Mouse (Mus musculus): Measurements from ENCODE around the gene Xpr1. TPM values are rescaled to one million over a fixed set of nuclear protein-coding genes. Genes with fewer than 3 reads are reported as not detected.

The Xpr1 gene
- polyA plus RNA-seq, 1 experiment from 2014 or later: 24.4 TPM

DNA sequence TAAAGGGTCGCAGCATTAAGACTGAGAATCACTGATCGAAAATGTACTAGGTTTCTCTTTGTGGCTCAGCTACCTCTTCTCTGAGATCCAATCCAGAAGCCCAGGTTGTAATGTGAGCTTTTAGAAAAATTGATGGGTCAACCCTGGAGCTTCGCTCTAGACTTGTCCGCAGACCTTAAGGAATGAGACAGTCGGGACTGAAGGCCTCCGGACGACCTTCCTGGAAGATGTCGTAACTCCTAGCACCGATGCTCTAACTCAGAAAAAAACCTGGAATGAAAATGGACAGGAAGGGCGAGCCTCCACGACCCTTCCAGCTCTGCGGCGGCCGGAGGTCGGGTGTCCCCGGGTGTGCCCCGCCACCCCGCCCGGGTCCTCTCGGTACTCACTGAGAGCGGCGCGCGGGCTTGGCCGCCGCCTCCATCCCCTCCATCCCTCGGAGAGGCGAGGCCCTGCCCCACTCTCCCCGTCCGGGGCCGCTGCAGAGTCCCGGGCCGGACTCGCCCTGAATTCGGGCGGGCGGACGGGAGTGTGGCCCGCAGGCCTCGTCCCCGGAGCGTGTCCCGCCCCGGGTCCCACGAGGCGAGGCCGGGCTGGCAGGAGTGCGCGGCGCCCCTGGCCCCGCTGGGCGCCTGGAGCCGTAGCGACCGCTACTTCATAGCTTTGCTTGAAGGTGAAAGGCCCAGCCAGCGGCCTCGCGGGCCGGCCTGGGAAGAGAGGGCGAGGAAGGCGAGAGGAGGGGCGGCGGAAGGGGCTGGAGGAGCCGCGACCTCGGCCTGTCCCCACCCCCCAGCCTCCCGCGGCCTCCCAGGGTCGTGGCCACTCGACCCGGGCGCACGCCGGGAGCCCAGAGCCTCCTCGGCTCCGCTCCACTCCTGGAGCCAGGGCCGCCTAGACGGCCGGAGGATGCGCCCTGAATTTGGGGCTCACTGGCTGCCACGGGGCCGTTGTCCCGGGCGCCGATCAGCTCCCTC is 173.1 kb downstream of the Xpr1 start, which contains the start of gene BC034090:
BC034090 (minus strand) TSS at position 648 of the 974 bp plus-strand sequence.
- DNase-seq (ENCODE audit: low read depth, low spot score) (no peak), ATAC-seq (peak; percentile 69)
- in situ Hi-C loops (cut with MboI; ENCODE audit: low pct_unique_long_range_greater_than_20kb): no loop called here
- no peaks in the 10 kb centered on the region for H3K27me3 ChIP-seq
- TF ChIP-seq CTCF (IDR thresholded peaks at IDR 0.05): no peak
- CTCF ChIA-PET: interaction anchor here (1.6 to 3.5 kb wide), 6 partner anchors 10 to 192 kb away, joined by 4 to 16 read pairs (median 6); no protein-coding TSS in a partner anchor
- POLR2A ChIA-PET: interaction anchor here (0.9 to 2.3 kb wide), 10 partner anchors 10 to 194 kb away, joined by 3 to 23 read pairs (median 4); no protein-coding TSS in a partner anchor

DNA sequence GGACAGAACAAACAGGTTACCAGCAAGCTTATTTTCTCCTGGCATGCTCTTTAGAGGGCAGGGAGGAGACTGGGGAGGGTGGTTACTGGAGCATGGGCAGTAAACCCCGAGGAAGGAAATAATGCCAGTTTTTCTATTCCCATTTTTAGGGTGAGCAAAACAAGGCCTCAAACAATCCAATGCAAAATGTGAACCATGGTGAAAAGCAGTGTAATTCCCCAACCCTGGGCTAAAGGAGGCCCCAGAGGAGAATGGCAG is 174.8 kb downstream of the Xpr1 start:
- ChIA-PET CTCF (interaction anchor here (0.6 to 3.5 kb wide), 11 partner anchors 8 to 220 kb away, joined by 3 to 16 read pairs (median 5); no protein-coding TSS in a partner anchor), POLR2A (interaction anchor here (0.8 to 1.6 kb wide), 2 partner anchors 143 to 160 kb away, joined by 4 to 5 read pairs; partner anchors contain the start of gene Ier5)
- no peak for TF ChIP-seq CTCF (IDR thresholded peaks at IDR 0.05)
- DNase-seq (ENCODE audit: low read depth, low spot score) (no peak), ATAC-seq (no peak)
- no peaks in the 10 kb centered on the region for H3K27me3 ChIP-seq
- in situ Hi-C loops (cut with MboI; ENCODE audit: low pct_unique_long_range_greater_than_20kb): no loop called here

DNA sequence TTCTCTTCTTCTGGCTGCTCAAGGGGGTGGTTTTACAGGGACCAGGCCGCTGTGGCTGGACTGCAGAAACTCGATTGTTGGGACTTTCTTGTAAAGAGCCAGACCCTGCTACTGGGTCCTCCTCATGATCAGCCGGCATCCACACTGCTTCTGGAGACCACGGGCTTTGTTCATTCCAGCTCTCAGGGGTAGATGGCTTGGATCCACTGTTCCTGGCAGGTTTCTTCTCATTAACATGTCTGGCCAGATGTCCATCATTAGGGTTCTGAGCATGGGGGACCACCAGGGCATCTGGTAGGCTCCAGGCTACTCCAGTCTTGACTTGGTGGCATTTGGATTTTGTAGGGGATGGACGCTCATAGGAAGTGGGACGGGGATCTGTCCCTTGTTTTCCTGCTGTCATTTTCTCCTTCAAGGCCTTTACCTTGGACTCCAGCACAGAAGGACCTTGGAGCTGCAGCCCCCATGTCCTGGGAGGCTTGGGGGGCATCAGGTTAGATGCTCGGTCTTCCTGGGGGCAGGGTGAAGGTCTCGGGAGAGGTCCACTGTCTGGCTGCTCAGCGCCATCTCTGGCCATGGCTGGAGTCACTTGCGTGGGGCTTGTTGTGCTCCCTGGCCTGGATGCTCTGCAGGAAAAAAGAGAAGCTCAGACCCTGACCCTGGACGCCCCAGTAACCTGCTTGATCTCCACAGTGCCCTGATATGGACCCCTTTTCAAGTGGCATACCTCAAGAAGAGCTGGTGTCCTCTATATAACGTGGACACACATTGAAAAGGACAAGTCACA is 175.3 kb downstream of the Xpr1 start:
- no peak for TF ChIP-seq CTCF (IDR thresholded peaks at IDR 0.05)
- in situ Hi-C loops (cut with MboI; ENCODE audit: low pct_unique_long_range_greater_than_20kb): no loop called here
- DNase-seq (ENCODE audit: low read depth, low spot score) (no peak), ATAC-seq (no peak)
- CTCF ChIA-PET: interaction anchor here (0.6 to 3.5 kb wide), 9 partner anchors 8 to 220 kb away, joined by 3 to 16 read pairs (median 5); no protein-coding TSS in a partner anchor
- POLR2A ChIA-PET: interaction anchor here (0.6 to 1.6 kb wide), 4 partner anchors 10 to 159 kb away, joined by 3 to 5 read pairs (median 4); partner anchors contain the start of gene Ier5
- H3K27me3 ChIP-seq: no peaks in the 10 kb centered on the region

DNA sequence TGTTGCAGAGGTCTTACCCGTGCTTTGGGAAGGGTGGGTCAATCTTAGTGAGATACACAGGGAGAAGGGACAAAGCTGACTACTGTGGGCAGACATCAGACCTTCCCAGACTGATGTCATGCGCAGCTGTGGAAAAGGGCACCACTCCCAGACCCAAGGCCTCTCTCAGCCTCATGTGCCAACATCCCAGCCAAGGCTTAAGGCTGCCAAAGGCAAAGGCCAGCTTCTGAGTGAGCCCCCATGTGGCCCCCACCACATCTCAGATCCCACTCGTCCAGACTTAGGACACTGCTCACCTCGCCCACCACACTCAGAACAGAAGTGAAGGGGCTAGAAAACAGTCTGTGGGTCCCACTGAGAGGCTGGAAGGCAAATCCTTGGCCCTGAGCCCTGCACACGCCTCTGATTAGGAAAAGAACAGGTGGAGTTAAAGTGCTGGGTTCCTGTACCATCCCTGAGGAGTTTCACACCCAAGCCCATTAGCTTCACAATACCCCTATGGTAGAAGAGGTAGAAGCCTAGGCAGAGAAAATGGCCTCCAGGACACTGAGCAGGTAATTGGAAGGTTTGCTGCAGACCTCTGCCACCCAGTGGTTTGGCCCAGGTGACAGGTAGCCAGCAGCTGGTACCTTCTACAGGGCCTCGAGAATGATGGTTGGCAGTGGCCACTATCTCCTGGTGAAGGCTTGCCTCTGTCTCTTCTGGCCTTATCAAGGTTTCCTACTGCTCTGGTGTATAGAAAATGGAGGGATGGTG is 177.1 kb downstream of the Xpr1 start:
- no peaks in the 10 kb centered on the region for H3K27me3 ChIP-seq
- ChIA-PET CTCF (interaction anchor here (1.3 to 1.4 kb wide), 2 partner anchors 10 kb away, joined by 3 to 4 read pairs; no protein-coding TSS in a partner anchor), POLR2A (no interaction called here)
- ATAC-seq (no peak), DNase-seq (ENCODE audit: low read depth, low spot score) (no peak)
- in situ Hi-C loops (cut with MboI; ENCODE audit: low pct_unique_long_range_greater_than_20kb): loop anchor here (10.0 kb wide), 1 partner anchor 1085 kb away; no protein-coding TSS in a partner anchor
- TF ChIP-seq CTCF (IDR thresholded peaks at IDR 0.05): no peak

DNA sequence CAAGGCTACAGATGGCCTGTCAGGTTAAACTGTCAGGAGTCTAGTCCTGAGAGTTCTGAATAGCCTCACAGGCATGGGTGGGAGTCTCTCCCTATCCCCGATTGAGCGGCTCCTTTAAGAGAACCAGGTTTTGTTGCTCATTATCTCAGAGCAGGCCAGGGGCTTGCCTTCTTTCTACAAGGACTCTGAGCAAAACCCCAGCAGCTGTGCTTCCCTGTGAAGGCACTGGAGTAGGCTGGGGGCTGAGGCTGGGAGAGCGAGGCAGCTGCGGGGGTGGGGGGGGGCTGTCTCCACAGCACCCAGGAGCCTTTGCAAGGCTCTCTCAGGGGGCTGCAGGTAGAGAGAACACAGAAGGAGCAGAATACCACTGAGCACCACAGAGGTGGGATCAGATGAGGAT is 178.0 kb downstream of the Xpr1 start:
- no peak for TF ChIP-seq CTCF (IDR thresholded peaks at IDR 0.05)
- no peaks in the 10 kb centered on the region for H3K27me3 ChIP-seq
- ATAC-seq (no peak), DNase-seq (ENCODE audit: low read depth, low spot score) (no peak)
- ChIA-PET POLR2A (interaction anchor here (0.6 kb wide), 1 partner anchor 61 kb away, joined by 4 read pairs; no protein-coding TSS in a partner anchor), CTCF (no interaction called here)
- in situ Hi-C loops (cut with MboI; ENCODE audit: low pct_unique_long_range_greater_than_20kb): loop anchor here (10.0 kb wide), 1 partner anchor 1084 kb away; no protein-coding TSS in a partner anchor

DNA sequence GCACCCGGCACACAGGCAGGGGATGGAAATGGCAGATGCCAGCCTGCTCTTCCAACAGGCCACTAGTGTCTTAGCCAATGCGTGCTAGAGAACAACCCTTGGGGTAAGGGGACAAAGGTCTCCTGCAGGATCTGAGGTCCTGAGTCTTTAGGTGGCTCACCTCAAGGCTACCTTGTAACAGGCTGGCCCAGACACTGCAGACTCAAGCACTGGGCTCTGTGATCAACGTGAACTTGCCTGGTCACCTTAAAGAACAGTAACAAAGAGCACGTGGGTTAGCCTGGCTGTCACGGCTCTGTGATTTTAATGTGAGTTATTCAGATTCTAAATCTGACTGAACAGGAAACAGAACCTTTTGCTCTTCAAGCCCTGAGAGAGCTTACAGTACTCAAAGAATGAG is 179.1 kb downstream of the Xpr1 start:
- peak; percentile 37 for ATAC-seq

DNA sequence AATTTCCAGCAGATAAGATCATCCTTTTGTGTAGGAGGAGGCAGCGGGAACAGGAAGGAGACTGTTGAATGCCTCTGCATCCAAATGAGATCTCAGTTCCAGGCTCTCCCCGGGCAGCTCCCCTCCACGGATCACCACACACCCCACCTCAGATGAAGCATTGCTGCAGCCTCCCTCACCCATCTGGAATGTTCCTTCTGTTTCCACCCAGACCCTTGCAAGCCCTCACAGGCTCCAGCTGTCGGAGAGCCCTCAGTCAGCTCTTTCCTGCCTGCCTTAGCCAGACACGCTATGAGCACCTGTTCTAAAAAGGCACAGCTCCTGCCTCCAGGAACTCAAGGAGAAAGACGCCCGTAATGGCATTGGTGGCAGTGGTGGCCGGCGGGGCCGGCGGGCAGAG is 179.8 kb downstream of the Xpr1 start:
- no peak for DNase-seq (ENCODE audit: low read depth, low spot score)
- in situ Hi-C loops (cut with MboI; ENCODE audit: low pct_unique_long_range_greater_than_20kb): loop anchor here (10.0 kb wide), 1 partner anchor 1083 kb away; no protein-coding TSS in a partner anchor

More for the DNA sequence above, 179.1 kb downstream of the Xpr1 start:
- DNase-seq (ENCODE audit: low read depth, low spot score): no peak
- CTCF ChIA-PET: interaction anchor here (0.6 to 2.1 kb wide), 2 partner anchors 8 to 212 kb away, joined by 3 to 9 read pairs; no protein-coding TSS in a partner anchor
- POLR2A ChIA-PET: interaction anchor here (0.9 kb wide), 1 partner anchor 10 kb away, joined by 3 read pairs; no protein-coding TSS in a partner anchor
- in situ Hi-C loops (cut with MboI; ENCODE audit: low pct_unique_long_range_greater_than_20kb): loop anchor here (10.0 kb wide), 1 partner anchor 1083 kb away; no protein-coding TSS in a partner anchor
- no peaks in the 10 kb centered on the region for H3K27me3 ChIP-seq
- TF ChIP-seq CTCF (IDR thresholded peaks at IDR 0.05): no peak

DNA sequence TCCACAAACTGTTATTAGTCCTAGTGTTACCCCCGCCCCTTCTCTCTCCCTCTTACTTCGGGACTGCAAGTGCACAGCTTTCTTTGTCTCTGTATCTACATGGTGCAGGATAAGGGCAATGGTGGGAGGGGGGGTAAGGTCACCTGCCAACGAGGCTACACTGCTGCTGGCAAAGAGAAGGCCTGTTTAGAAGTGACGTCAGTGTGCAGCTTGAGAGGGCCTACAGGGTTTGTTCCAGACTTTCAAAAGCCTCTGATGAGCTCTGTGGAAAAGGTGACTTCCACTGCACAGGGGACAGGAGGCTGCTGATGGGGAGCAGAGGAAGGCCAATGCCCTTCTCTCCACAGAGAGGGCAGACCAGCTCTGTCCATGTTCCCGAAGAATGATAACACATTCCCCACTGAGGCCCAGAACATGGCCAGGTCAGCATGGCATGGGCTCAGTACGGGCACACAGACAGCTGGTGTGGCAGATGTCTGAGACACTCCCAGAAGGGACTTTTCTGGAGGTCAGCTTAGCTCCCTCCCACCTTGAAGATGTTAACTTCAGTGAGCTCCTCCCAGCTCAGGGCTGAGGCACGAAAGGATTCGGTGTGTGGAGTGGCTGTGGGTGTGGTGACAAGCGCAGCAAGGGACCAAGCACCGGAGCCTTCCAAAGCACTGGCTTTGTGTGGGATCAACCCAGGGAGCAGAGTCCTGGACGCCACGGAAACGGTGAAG is 180.8 kb downstream of the Xpr1 start:
- ChIA-PET CTCF (interaction anchor here (1.2 to 2.5 kb wide), 8 partner anchors 8 to 210 kb away, joined by 3 to 10 read pairs (median 5); no protein-coding TSS in a partner anchor), POLR2A (interaction anchor here (0.5 to 3.4 kb wide), 3 partner anchors 8 to 166 kb away, joined by 4 to 23 read pairs (median 6); partner anchors contain the start of gene BC034090)
- DNase-seq (ENCODE audit: low read depth, low spot score): no peak
- no peak for ATAC-seq
- in situ Hi-C loops (cut with MboI; ENCODE audit: low pct_unique_long_range_greater_than_20kb): loop anchor here (10.0 kb wide), 1 partner anchor 1082 kb away; no protein-coding TSS in a partner anchor
- no peak for TF ChIP-seq CTCF (IDR thresholded peaks at IDR 0.05)
- H3K27me3 ChIP-seq: no peaks in the 10 kb centered on the region

More for the DNA sequence above, 179.8 kb downstream of the Xpr1 start:
- ChIA-PET POLR2A (interaction anchor here (0.9 kb wide), 1 partner anchor 10 kb away, joined by 3 read pairs; no protein-coding TSS in a partner anchor), CTCF (interaction anchor here (0.7 to 2.1 kb wide), 5 partner anchors 10 to 211 kb away, joined by 3 to 9 read pairs (median 5); no protein-coding TSS in a partner anchor)
- no peak for TF ChIP-seq CTCF (IDR thresholded peaks at IDR 0.05)
- ATAC-seq: peak; percentile 75
- H3K27me3 ChIP-seq: no peaks in the 10 kb centered on the region
